Mouse (Mus musculus): ENCODE results near the gene Palm.

The Palm gene

DNA sequence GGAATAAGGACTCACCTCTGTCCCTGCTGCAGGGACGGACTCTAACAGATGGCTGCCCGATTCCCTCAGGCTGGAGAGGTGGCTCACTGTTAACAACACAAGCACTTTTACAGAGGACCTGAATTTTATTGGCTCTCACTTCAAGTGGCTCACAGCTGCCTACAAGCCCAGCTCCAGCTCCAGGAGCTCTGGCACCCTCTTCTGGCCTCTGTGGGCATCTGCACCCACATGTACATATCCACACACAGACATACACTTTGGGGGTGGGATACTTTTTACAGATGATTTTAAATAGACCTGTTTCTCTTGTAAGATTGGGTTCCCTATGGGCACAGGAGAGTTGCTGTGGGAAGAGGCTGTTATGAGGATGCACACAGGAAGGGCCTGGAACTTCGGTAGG lies 21.1 kb upstream of the Palm start:
- no peak for DNase-seq (ENCODE audit: low read depth, low spot score)

DNA sequence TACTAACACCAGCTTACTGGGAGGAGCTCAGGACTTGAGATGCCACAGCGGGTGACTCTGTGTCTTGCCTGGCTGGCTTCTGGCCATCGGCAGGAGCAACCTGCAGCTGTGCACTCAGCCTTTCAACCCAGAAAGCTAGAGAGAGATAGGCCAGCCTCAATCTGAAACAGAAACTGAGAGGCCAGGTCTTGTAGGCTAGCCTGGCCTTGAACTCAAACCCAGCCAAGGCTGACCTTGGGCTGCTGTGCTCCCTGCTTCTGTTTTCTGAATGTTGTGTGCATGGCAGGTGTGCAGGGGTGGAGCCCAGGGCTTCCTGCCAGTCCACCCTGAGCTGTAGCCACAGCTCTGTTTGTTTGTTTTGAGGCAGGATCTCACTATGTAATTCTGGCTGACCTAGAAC lies 20.2 kb upstream of the Palm start:
- no peak for DNase-seq (ENCODE audit: low read depth, low spot score)

DNA sequence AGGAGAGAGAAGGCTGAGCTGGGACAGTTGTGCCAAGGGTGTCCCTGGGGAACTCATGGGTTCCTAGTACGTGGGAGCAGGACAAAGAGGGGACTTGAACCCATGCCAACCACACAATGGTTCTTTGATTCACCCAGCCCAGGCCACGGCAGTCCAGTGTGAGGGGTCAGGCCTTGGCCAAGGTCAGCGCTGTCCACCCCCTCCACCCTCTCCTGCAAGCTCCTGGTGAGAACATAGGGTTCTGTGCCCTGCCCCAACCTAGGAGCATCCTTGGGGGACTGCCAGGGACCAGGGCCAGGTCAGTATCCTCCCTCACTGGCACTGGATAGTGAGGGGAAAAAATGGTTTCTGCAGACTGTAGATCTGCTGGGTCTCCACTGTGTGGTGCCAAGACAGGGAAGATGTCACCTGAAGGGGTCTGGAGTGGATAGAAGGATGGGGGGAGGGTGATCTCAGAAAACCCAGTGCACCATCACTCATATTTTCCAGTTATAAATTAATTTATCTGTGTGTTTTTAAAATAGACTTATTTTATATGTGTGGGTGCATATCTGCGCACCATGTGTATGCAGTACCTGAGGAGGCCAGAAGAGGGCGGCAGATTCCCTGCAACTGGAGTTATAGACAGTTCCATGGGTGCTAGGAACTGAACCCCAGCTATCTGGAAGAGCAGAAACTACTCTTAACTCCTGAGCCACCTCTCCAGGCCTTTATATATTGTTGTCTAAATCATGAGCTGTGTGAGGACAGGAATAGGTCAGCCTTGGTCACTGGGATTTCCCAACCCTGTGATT lies 18.7 kb upstream of the Palm start:
- no peak for DNase-seq (ENCODE audit: low read depth, low spot score)

DNA sequence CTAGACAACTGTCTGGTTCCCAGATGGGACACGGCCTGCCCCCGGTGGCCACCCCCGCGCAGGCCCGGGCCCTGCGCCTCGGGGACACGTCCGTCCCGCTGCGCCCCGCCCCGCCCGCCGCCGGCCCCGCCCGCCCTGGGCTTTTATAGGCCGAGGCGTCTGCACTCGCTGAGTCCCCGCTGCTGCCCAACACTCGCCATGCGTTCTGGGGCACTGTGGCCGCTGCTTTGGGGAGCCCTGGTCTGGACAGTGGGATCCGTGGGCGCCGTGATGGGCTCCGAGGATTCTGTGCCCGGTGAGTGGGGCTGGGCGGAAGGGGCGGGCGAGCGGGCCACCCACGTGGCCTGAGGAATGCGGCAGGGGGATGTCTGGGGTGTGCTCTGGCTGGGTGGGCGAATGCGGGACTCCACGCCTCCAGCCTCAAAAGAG lies 16.3 kb upstream of the Palm start, which contains the start of gene Fstl3:
TSS of gene Fstl3 (plus strand) at position 170 of the 429 bp plus-strand sequence.
- no peak for DNase-seq (ENCODE audit: low read depth, low spot score)

DNA sequence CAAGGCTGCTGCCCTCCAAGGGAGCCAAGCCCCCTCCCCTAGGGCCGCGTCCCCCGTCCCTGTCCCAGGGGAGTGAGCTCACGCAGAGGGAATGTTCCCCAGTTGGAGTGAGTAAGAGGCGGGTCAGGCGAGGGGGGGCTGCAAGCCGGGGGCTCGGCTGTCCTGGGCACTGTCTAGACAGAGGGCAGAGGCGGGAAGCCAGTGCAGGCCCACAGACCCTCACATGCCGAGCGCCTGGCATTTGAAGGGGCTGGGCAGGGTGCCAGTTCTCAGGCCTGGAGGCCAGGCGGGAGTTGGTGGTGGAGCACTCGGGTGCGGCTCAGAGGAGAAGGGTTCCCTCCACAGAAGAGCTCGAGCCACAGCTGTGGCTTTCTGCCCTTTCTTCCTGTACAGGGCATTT lies 15.4 kb upstream of the Palm start:
- no peak for DNase-seq (ENCODE audit: low read depth, low spot score)

DNA sequence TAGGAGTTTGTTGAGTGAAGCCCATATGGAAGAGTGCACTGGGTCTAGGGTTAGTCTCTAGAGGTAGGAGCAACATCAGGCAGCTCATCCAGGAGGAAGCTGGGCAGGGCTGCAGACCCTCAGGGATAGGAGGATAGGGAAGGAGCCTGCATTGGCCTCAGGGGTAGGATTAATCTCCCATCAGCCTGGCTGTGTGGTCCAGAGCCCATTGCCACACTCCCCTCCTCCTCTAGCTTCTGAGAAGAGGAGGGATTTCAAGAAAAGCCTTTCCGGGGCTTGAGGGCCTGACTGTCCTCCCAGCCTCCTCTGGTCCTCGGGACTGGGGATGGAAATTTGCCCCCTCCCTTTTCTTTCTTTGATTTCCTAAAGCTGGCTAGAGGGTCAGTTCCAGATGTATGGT lies 14.2 kb upstream of the Palm start:
- DNase-seq (ENCODE audit: low read depth, low spot score): no peak

DNA sequence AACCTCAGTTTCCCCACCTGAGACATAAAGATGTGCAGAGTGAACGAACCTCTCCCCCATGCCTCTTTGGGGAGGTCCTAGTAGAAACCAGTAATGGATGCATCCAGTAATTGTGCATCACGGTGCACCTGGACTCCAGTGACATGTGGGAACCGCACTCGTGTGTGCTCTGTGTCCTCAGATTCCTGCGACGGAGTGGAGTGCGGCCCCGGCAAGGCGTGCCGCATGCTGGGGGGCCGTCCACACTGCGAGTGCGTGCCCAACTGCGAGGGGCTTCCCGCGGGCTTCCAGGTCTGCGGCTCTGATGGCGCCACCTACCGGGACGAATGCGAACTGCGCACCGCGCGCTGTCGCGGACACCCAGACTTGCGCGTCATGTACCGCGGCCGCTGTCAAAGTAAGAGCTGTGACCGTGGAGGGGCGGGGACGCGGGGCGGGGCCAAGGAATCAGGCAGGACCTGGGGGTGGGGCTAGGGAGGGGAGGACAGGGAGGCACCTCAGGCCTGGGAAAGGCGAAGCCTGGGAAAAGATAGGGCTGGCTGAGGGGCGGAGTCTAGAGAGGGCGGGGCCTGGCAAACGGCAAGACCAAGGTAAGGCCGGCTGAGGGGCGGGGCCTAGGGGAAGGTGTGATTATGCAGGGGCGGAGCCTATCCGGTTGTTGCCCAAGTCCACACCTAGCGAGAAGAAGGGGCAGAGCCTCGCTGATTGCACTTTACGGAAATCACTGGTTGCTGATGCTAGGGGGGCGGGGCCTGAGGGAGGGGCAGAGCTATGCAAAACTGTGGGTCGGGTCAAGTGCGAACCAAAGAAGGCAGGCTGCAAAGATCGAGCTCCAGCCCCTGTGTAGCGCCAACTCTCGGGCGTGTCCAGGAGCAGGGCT lies 13.3 kb upstream of the Palm start:
- peak; percentile 95 for DNase-seq (ENCODE audit: low read depth, low spot score)

DNA sequence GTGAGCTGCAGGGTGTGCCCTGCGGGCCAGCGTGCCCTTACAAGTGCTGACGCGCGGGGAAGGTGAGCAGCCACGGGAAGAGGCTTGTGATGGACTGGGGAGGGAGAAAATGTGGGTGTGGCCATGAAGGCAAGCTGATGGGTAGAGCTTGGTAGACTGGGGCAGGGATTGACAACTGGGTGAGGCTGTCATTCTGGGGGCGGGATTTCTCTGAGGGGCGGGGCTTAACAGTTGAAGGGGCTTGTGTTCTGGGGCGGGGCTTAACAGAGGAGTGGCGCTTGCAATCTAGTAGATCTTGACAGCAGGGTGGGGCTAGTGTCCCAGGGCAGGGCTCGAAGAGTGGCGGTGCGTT lies 12.7 kb upstream of the Palm start:
- DNase-seq (ENCODE audit: low read depth, low spot score): no peak

DNA sequence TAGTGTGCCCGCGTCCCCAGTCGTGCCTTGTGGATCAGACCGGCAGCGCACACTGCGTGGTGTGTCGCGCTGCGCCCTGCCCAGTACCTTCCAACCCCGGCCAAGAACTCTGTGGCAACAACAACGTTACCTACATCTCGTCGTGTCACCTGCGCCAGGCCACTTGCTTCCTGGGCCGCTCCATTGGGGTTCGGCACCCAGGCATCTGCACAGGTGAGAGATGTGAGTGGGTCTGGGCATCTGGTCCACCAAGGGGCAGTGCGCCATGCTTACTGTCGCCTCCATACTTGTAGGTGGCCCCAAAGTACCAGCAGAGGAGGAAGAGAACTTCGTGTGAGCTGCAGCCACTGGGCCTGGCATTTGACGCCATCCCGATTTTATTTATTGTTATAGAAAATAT lies 12.2 kb upstream of the Palm start:
- no peak for DNase-seq (ENCODE audit: low read depth, low spot score)

DNA sequence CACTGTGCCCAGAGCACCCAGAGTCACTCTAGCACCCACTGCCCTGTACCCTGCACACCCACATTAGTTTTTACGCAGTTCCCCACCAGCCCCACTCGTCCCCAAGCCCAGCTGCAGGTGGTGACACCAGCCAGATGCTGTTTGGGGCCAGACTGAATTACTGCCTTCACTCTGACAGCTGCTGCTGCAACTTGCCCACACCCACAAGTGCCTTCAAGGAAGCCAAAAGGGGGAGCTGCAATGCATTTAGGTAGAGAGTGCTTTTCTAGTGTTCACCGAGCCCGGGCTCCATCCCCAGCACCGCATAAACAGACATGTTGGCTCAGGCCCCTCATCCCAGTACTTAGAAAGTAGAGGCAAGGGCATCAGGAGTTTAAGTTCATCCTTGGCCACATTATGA lies 11.4 kb upstream of the Palm start:
- DNase-seq (ENCODE audit: low read depth, low spot score): no peak

DNA sequence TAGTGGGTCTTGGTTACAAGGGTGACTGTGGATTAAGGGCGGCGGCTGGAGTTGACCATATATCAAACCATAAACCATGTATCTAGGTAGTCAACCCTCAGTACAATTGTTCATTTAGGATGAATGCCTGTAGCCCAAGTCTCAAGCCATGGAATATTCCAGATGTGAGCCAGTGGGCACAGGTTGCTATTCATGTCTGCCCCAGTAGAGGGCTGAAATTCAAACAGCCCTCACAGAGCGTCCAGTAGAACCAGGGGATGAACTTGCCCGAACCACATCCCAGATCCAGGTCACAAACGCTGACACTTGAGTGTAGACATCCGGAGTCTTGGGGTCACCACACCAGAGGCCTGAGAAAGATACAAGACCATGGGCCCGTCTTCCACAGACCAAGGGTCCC lies 10.3 kb upstream of the Palm start:
- DNase-seq (ENCODE audit: low read depth, low spot score): no peak

DNA sequence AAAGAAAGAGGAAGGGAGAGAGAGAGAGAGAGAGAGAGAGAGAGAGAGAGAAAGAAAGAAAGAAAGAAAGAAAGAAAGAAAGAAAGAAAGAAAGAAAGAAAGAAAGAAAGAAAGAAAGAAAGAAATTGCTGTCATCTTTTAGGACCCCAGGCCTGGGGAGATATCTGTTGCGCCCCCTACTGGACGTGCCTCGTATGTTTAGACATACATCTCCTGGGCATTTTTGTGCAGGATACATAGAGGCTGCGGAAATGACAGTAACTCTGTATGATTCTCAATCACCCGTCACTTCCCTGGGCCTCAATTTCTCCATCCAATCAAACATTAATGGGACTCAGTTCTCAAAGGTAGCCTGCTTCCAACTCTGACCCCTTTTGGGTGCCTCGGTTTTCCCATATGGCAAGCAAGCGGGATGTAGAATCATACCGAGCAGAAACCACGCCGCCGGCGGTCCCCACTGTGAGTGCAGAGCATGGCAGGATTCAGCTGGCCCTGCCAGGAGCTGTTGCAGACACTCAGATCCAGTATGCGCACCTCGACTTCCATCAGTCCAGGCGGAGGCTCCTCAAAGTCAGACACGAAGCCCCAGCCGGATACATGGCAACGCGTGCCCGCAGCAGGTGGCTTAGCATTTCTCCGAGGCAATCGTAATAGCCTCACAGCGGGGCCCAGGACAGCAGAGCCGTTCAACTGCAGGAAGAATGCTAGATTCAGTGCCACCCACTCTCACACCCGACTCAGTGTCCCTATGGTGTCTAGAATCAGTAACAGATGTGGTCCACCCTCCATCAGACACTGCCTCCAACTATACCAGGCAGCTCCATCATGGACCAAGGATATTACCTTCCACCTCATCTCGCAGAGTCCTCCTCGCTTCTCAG lies 9.2 kb upstream of the Palm start:
- no peak for DNase-seq (ENCODE audit: low read depth, low spot score)

DNA sequence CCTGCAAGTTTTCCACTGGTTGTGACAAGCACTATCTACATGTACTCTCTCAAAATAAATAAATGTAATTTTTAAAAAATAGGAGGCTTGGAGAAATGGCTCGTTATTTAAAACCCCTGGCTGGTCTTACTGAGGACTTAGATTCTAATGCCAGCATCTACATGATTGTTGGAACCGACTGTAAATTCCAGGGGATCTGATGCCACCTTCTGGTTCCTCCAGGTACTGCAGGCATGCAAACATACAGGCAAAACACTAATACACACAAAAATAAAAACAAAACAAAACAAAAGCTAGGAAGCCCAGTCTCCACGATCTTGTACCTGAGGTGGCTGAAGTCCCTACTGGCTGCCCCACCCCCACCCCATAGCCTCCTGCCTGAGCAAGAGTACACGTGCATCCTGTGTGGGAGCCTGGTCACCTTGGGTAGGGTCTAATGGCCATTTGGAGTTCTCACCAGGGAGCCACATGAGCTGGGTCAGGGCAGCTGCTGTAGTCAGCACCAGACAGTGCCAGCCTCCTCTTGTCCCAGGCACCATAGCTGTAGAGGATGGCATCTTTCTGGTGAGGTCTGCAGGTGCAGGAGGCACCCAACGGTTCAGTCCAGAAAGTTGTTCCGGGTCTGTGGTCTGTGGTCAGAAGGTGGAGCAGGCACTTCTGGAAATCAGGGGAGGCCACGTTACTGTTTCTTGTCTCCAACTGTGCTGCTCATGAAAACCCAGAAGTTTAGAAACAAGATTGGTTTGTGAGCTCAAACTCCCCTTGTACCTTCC lies 4.8 kb upstream of the Palm start:
- peak; percentile 75 for DNase-seq (ENCODE audit: low read depth, low spot score)

DNA sequence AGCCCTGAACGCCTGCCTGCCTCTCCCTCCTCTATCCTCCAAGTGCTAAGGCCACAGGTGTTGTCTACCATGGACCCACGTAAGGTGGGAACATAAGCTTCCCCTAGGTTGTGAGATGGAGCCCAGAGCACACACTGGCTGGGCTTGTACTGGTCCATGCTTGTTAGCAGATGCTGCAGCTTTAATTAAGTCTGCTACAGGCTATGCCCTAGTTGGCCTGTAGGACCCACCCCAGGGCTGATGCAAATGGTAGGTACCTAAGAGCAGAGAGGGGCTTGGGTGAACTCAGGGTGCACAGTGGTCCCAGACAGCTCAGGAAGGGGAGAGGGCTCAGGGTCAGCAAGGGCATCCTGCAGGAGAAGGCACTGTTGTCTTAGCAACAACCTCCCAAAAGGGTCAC lies 3.8 kb upstream of the Palm start:
- no peak for DNase-seq (ENCODE audit: low read depth, low spot score)

DNA sequence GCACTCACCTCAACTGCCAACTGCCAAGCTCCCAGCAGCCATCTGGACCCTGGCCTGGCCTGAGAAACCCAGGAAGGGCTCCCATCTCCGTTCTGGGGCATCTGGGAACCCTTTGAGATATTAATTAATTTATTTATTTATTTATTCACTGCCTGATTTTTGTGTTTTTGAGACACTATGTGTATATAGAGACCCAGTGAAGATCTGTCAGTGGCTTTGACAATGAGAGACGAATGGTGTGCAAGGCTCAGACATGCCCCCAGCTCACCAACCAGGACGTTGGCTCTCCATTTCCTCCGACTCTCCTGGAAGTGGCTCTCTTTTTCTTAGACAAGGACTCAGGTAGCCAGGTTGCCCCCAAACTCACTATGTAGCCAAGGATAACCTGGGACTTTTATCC lies 2.5 kb upstream of the Palm start, which contains the start of gene Prss57:
TSS of gene Prss57 (minus strand) at position 101 of the 400 bp plus-strand sequence.
- no peak for DNase-seq (ENCODE audit: low read depth, low spot score)

DNA sequence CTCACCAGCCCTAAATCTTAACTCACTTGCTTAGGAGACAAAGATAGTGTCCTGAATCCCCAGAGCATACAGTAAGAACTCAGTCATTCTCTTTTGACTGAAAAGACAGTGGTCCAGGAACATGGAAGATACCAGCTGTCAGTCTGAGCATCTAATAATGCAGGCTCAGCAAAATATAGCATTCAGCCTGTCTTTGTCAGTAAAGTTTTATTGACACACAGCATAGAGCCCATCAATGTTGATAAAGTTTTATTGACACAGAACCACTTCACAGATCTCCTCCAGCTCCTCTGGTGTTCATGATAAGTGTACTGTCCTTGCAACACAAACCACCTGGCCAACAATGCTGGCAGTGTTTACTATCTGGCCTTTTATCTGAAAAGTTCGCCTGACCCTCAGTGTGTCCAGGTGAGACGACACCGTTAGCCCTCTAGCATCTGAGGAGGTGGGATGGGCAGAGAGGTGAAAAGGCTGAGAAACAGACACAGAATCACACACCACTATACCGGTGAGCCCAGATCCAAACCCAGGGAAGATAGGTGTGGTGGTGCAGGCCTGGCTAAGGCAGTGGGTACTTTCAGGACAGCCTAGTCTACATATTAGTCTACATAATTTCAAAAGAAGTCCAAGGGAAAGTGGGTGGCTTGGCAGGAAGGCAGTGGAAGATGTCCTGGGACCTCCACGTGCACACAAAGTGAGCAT lies 882 bp upstream of the Palm start:
- DNase-seq (ENCODE audit: low read depth, low spot score): no peak

DNA sequence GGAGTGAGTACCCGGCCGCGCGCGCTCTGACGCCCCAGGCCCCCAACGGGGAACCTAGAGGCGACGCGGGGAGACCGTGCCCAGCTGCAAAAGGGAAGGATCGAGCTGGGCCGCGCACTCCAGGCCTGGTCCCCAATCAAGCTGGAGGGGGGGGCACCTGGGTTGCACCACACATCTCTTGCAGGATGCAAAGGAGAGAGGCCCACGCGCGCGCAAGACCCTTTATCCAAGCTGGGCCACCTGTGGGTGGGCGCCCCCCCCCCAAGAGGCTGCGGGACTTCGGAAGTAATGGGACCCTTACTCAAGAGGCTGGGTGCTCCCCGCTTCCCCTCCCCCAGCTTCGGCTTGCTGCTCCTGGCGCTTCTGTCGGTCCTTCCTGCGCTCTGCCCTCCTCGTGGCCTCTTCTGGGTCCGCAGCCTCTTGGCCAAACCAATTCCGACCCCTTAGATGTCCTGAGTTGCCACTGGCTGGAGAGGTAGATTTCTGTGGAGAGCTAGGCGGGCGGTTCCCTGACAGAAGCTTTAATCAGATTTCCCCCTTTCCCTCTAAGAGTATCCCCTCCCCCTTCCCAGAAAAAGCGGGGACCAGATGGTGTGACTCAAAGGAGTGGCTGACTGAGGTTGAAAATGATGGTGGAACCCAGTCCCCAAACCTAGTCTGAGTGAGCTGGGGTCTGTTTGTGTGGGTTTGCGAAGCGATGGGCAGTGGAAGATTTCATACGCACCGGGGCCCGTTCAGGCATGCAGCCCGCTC lies 542 bp downstream of the Palm start:
- peak; percentile 35 for DNase-seq (ENCODE audit: low read depth, low spot score)

DNA sequence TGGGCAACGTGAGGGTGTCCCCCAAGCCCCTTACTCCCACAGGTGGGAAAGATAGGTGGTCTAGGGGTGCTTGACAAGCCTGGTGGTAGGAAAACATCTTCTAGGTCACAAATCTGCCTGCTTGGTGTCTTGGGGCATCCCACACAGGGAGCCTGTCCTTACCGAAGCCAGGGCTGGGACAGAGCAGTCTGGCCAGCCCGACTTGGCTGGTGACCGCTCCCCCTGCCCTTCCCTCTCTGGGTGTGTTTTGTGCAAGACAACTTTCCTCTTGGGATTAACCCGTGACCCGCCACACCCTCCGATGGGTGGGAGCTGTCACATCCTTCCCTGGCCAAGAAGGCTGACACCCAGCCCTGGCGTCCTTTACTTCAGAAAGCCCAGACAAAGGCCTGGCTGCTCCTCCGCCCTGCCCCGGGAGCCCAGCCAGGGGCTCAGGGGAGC lies 1.1 kb downstream of the Palm start:
- DNase-seq (ENCODE audit: low read depth, low spot score): no peak

DNA sequence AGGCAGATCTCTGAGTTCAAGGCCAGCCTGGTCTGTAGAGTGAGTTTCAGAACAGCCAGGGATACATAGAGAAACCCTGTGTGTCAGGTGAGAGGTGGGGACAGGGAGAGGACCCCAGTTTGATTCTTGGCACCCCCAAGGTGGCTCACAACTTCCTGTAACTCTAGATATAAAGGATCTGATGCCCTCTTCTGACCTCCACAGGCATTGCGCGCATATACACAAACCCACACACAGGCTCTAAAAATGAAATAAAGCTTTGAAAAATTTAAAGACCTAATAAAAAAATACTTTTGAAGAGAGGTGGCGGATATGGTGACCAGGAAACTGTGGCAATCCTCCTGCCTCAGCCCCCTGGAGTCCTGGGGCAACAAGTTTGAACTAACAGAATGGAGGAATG lies 2.5 kb downstream of the Palm start:
- no peak for DNase-seq (ENCODE audit: low read depth, low spot score)

DNA sequence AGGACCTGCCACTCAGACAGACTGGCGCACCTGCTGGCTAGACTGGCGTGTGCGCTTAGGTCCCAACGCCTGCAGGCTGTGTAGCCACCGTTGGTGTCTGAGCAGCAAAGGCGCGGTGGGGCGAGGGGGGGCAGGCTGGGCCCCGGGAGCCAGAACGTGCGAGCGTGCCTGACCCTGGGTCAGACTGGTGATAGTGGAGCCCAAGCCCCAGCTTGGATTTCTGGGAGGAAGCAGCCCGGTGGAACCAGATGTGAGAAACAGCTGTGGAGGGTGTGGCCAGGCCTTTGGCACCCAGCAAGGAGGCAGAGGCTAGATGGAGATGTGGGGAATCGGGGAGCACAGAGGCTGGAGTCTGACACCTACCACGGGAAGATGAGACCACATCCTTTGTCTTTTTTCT lies 4.0 kb downstream of the Palm start:
- no peak for DNase-seq (ENCODE audit: low read depth, low spot score)
